Mouse (Mus musculus) embryonic facial prominence, embryonic 12.5 days (tissue): ENCODE measurements around the gene Ginm1. TPM values are rescaled to one million over a fixed set of nuclear protein-coding genes. Genes with fewer than 3 reads are reported as not detected.
"Not testable (repeated sequence)": the region's sequence is repeated elsewhere in the genome, so short reads cannot be mapped to it uniquely, and the experiment has no call there.

ENCODE experiments used
- ATAC-seq: fragments of 200-750 bp; cut with Nextera tagmentation; 2 replicates; pipeline ENCODE4 v1.8.0; 2017; ENCODE audit not compliant: insufficient number of reproducible peaks, insufficient read depth, low FRiP score, low TSS enrichment
- H3K27ac ChIP-seq: fragments of 300-500 bp; sonication (generic); 2 replicates; pipeline ENCODE4 v1.5.1; 2016; ENCODE audit warnings: mild to moderate bottlenecking
- H3K27me3 ChIP-seq: fragments of 300-500 bp; sonication (generic); 2 replicates; pipeline ENCODE4 v1.6.1; 2016; ENCODE audit warnings: mild to moderate bottlenecking, moderate library complexity
- H3K36me3 ChIP-seq: fragments of 300-500 bp; sonication (generic); 2 replicates; pipeline ENCODE4 v1.6.1; 2016; ENCODE audit warnings: mild to moderate bottlenecking
- H3K4me1 ChIP-seq: fragments of 300-500 bp; sonication (generic); 2 replicates; pipeline ENCODE4 v1.6.1; 2016
- H3K4me2 ChIP-seq: fragments of 300-500 bp; sonication (generic); replicated peaks from 2 replicates; pipeline ENCODE4 v1.6.1; 2016; ENCODE audit warnings: mild to moderate bottlenecking, moderate library complexity
- H3K4me3 ChIP-seq: fragments of 300-500 bp; sonication (generic); 2 replicates; pipeline ENCODE4 v1.5.1; 2016; ENCODE audit warnings: mild to moderate bottlenecking
- H3K9ac ChIP-seq: fragments of 300-500 bp; sonication (generic); 2 replicates; pipeline ENCODE4 v1.6.1; 2016; ENCODE audit warnings: mild to moderate bottlenecking, moderate library complexity
- H3K9me3 ChIP-seq: fragments of 300-500 bp; sonication (generic); 2 replicates; pipeline ENCODE4 v1.6.1; 2016; ENCODE audit warnings: mild to moderate bottlenecking, moderate library complexity
- WGBS: fragments of 180-500 bp; shearing (Covaris S2); methylation state at CpG from one replicate; pipeline ENCODE4 v1.1.7; 2016; 5-methylcytosine and 5-hydroxymethylcytosine counted together
- microRNA-seq: library from miRNA; unstranded; fragments of <30 nt; microRNA quantifications from one replicate; pipeline ENCODE4, GENCODE M21; 2017
- polyA plus RNA-seq: library from polyadenylated mRNA; unstranded; fragments of >200 nt; fragmentation: Nextera tagmentation; extraction: Ambion mirVana; gene quantifications from 2 replicates; pipeline ENCODE4 v1.2.1, GENCODE M21; 2016

The Ginm1 gene
- polyA plus RNA-seq, 1 experiment from 2014 or later = 78.4 TPM

GRCm38 (mm10) chr10:7757544-7757943, 35.1 kb downstream of the Ginm1 start:
- Histone ChIP-seq H3K27ac (no peak overlapping the region), H3K36me3 (peaks cover 67% of the 10 kb centered on the region), H3K9me3 (no peaks in the 10 kb centered on the region), H3K4me2 (no peak overlapping the region), H3K27me3 (no peaks in the 10 kb centered on the region), H3K9ac (no peak overlapping the region), H3K4me3 (no peak overlapping the region), H3K4me1 (no peaks in the 10 kb centered on the region)
- 92% methylated on average over 2 of the region's 2 CpGs for WGBS
- no peak for ATAC-seq

GRCm38 (mm10) chr10:7748752-7749151, 43.9 kb downstream of the Ginm1 start:
- WGBS = 92% methylated on average over 6 of the region's 6 CpGs
- no peak overlapping the region for H3K9ac ChIP-seq
- H3K4me1 ChIP-seq = no peaks in the 10 kb centered on the region
- H3K4me2 ChIP-seq = no peak overlapping the region
- H3K27me3 ChIP-seq = no peaks in the 10 kb centered on the region
- no peak overlapping the region for H3K4me3 ChIP-seq
- no peaks in the 10 kb centered on the region for H3K9me3 ChIP-seq
- peaks cover 59% of the 10 kb centered on the region for H3K36me3 ChIP-seq
- H3K27ac ChIP-seq = no peak overlapping the region
- no peak for ATAC-seq

- H3K4me2 ChIP-seq, H3K27me3 ChIP-seq, H3K4me1 ChIP-seq, H3K27ac ChIP-seq, H3K4me3 ChIP-seq, H3K9me3 ChIP-seq, ATAC-seq, H3K9ac ChIP-seq: not testable (repeated sequence)
- 98% methylated on average over 6 of the region's 6 CpGs for WGBS
- H3K36me3 ChIP-seq = peaks cover 54% of the 10 kb centered on the region
These were observed 47.1 kb downstream of the Ginm1 start for GRCm38 (mm10) chr10:7745528-7745927.

- ATAC-seq = no peak
- no peak overlapping the region for H3K27ac ChIP-seq
- no peaks in the 10 kb centered on the region for H3K9me3 ChIP-seq
- no peak overlapping the region for H3K9ac ChIP-seq
- H3K4me2 ChIP-seq = no peak overlapping the region
- no peaks in the 10 kb centered on the region for H3K27me3 ChIP-seq
- H3K4me3 ChIP-seq = no peak overlapping the region
- no peaks in the 10 kb centered on the region for H3K4me1 ChIP-seq
- H3K36me3 ChIP-seq = peaks cover 6% of the 10 kb centered on the region; the same call in 1 of the 2 replicates
- 77% methylated on average over 3 of the region's 3 CpGs for WGBS
These were observed 54.7 kb downstream of the Ginm1 start for GRCm38 (mm10) chr10:7737914-7738313.

- H3K27ac ChIP-seq = no peak overlapping the region
- H3K4me1 ChIP-seq = no peaks in the 10 kb centered on the region
- 0 out of 2 replicates have a peak, but pooled peaks cover 3% of the 10 kb centered on the region for H3K36me3 ChIP-seq
- no peak overlapping the region for H3K4me2 ChIP-seq
- no peak overlapping the region for H3K9ac ChIP-seq
- H3K9me3 ChIP-seq = no peaks in the 10 kb centered on the region
- H3K27me3 ChIP-seq = no peaks in the 10 kb centered on the region
- no peak for ATAC-seq
- H3K4me3 ChIP-seq = no peak overlapping the region
These were observed 55.5 kb downstream of the Ginm1 start for GRCm38 (mm10) chr10:7737122-7737521.

GRCm38 (mm10) chr10:7731582-7731981, 61.0 kb downstream of the Ginm1 start:
- no peak overlapping the region for H3K4me2 ChIP-seq
- H3K9me3 ChIP-seq = no peaks in the 10 kb centered on the region

GRCm38 (mm10) chr10:7727011-7727410, 65.6 kb downstream of the Ginm1 start:
- Histone ChIP-seq H3K27me3 (no peaks in the 10 kb centered on the region), H3K36me3 (no peaks in the 10 kb centered on the region), H3K27ac (no peak overlapping the region), H3K4me2 (peak overlapping the region; percentile 77), H3K4me3 (peak overlapping the region; percentile 90), H3K9ac (peak overlapping the region; percentile 80), H3K9me3 (no peaks in the 10 kb centered on the region), H3K4me1 (0 out of 2 replicates have a peak, but pooled peaks cover 8% of the 10 kb centered on the region)
- no peak for ATAC-seq
- WGBS = 17% methylated on average over 3 of the region's 3 CpGs

More at GRCm38 (mm10) chr10:7731582-7731981, 61.0 kb downstream of the Ginm1 start:
- no peak for ATAC-seq
- H3K36me3 ChIP-seq = no peaks in the 10 kb centered on the region
- no peak overlapping the region for H3K4me3 ChIP-seq
- no peaks in the 10 kb centered on the region for H3K27me3 ChIP-seq
- H3K27ac ChIP-seq = no peak overlapping the region
- H3K4me1 ChIP-seq = 0 out of 2 replicates have a peak, but pooled peaks cover 8% of the 10 kb centered on the region
- H3K9ac ChIP-seq = no peak overlapping the region

- Histone ChIP-seq H3K4me3 (peak overlapping the region; percentile 90), H3K27ac (0 out of 2 replicates have a peak overlapping the region, but pooled peaks have one; percentile 78), H3K4me2 (peak overlapping the region; percentile 77), H3K9me3 (no peaks in the 10 kb centered on the region), H3K36me3 (no peaks in the 10 kb centered on the region), H3K4me1 (0 out of 2 replicates have a peak, but pooled peaks cover 8% of the 10 kb centered on the region), H3K9ac (peak overlapping the region; percentile 80), H3K27me3 (no peaks in the 10 kb centered on the region)
- ATAC-seq = no peak
- WGBS = 0% methylated on average over 8 of the region's 8 CpGs
These were observed 66.2 kb downstream of the Ginm1 start for GRCm38 (mm10) chr10:7726501-7726812.

GRCm38 (mm10) chr10:7725751-7726500, 66.7 kb downstream of the Ginm1 start, which contains the start of gene Katna1:
Gene Katna1, plus strand, starts transcription at chr10:7726000.
- Histone ChIP-seq H3K4me3 (peak within 1 kb of the TSS; percentile 90), H3K9me3 (no peaks in the 10 kb centered on the region), H3K27ac (peak within 1 kb of the TSS; percentile 78), H3K36me3 (no peaks in the 10 kb centered on the region), H3K9ac (peak within 1 kb of the TSS; percentile 80), H3K4me2 (peak within 1 kb of the TSS; percentile 77), H3K27me3 (no peaks in the 10 kb centered on the region), H3K4me1 (0 out of 2 replicates have a peak, but pooled peaks cover 8% of the 10 kb centered on the region)
- under 1% methylated on average over 49 of the region's 49 CpGs for WGBS
- peak; percentile 97 for ATAC-seq

Small RNA genes lying within 50 kb of the gene (microRNA-seq; reads per million reads assigned to microRNA genes)
- 0.54 reads per million for gene Mir5104

Other genes with a start within 250 kb of the Ginm1 start
- 7.3 and 7.7 TPM in 2 replicates for gene Lrp11, start 203.0 kb downstream of the Ginm1 start, polyA plus RNA-seq
- gene Nup43, start 125.3 kb downstream of the Ginm1 start, polyA plus RNA-seq = 62.0 and 64.2 TPM in 2 replicates
- gene Pcmt1, start 111.7 kb downstream of the Ginm1 start, polyA plus RNA-seq = 124 and 126 TPM in 2 replicates
- 9.5 and 10.2 TPM in 2 replicates for gene Lats1, start 111.6 kb downstream of the Ginm1 start, polyA plus RNA-seq
- 64.7 and 65.9 TPM in 2 replicates for gene Katna1, start 66.8 kb downstream of the Ginm1 start, polyA plus RNA-seq
- gene Ppil4, start 67 bp upstream of the Ginm1 start, polyA plus RNA-seq = 42.7 and 47.3 TPM in 2 replicates
- gene Zc3h12d, start 39.6 kb upstream of the Ginm1 start, polyA plus RNA-seq = 0.05 and 0.10 TPM in 2 replicates
- 26.4 TPM in 2 replicates for gene Tab2, start 163.4 kb upstream of the Ginm1 start, polyA plus RNA-seq